Mouse (Mus musculus) fibroblast of lung, adult 2 months (primary cell): ENCODE measurements around the gene Smg7.
"Not testable (repeated sequence)": the region's sequence is repeated elsewhere in the genome, so short reads cannot be mapped to it uniquely, and the experiment has no call there.

Experiments
- DNase-seq: peaks from one replicate; pipeline ENCODE4 v3.0.0-alpha.2; 2011; ENCODE audit warnings: low read depth

The Smg7 gene

DNA sequence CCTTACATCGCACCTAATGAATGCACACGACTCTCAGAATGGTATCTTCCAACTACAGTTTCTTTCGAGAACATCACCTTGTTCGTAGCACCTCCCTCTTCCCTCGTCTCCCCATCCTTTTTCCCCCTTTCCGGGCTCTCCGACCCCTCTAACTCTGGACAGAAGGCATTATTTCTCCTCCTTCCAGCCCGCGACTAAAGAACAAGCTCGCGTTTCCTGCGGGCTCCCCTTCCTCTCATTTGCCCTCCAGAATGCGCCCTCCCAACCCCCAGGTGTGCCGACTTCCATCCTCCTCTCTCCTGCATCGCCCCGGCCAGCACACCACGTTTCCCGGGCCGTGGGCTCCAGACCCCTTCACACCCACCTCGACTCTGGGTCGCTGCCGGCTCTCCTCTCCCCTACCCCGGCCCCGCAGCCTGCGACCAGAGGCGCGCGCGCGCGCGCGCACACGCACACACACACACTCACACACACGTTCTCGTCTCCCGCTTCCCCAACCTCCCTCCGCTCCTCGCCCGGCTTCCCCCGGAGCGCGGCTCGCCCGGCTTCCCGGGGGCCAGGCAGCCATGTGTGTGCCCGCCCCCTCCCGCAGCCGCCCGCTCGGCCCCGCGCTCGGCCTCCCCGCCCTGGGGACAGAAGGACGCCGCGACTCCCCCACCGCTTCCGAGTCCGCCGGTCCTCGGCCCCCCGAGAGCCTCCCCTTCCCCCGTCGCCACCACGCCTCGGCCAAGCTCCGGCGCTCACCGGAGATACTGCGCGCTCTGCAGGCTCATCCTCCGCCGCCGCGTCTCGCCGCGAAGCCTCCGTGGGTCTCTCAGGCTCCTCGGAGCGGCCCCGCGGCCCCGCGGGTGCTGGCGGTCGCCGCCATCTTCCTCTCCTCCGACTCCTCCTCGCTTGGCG is at the start of gene Smg7:
TSS of gene Smg7 (minus strand) at position 882 of the 900 bp plus-strand sequence.
- DNase-seq, result no peak

- no peak for DNase-seq
These were observed 40.5 kb upstream of the Smg7 start for GRCm38 (mm10) chr1:152942977-152943376.

GRCm38 (mm10) chr1:152936365-152936764 is 33.9 kb upstream of the Smg7 start:
- no peak for DNase-seq

DNA sequence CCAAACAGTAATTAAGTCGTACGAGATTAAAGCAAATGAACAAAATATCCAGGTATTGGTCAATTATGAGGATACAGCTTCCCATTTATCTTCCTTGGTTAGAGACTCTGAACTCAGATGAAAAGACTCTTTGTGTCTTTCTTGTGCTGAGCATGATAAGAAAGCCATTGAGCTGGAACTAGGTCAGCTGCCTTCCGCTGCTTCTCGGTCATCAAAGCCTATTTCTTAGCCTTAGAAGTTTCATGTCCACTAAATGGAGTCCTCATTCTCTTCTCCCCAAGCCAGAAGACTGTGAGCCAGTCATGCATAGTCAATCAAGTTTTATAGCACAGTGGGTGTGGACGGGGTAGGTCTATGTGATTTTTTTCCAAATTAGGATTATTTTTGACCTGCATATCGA is 33.0 kb upstream of the Smg7 start:
- no peak for DNase-seq

GRCm38 (mm10) chr1:152933962-152934361 is 31.5 kb upstream of the Smg7 start:
- DNase-seq, result no peak

DNA sequence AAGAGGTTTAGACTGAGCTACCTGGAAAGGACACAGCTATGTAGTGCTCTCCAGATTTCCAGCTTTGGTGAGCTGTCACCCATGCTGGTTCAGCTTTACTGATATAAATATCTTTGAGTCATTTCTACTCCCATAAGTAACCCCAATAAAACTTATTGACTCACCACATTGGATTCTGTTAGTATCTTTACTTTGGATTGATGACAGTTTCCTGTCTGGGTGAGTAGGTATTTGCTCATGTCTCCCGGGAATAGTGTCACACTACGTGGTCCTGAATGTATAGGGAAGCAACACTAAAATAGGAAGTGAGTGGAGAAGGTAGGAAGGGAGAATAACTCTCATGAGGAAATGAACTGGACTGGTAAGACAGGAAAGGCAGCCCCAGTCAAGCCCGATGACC is 19.3 kb upstream of the Smg7 start:
- DNase-seq, result no peak

DNA sequence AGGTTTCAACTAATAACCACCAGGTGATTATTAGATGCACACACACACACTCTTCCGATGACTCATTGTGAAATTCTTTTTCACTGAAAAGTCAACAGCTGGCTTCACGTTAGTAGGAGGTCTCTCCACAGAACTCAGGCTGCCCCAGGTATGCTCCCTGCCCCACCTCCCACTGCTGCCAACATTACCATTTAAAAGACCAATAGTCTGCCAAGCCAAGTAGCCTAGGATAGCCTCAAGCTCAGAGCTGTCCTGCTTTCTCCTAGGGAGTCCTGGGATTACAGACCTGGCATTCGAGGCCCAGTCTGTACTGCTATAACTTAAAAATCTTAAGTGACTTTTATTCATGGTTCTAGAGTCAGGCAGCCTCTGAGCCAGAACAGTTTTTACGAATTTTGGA is 15.2 kb upstream of the Smg7 start:
- DNase-seq, result no peak

DNA sequence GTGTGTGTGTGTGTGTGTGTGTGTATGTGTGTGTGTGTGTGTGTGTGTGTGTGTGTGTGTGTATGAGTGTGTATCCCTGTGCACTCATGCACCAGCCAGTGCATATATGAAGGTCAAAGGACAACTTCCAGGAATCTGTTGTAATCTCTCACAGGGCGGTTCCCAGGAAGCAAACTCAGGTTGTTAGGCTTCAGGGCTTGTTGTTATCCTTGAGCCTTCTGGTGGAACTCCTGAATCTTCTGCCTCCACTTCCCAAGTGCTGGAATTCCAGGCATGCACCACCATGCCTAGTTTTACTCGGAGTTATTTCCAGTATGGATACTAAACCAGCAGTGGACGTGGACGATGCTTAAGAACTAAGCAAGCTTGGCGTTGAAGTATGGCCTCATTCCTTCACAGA is 14.5 kb upstream of the Smg7 start:
- no peak for DNase-seq

GRCm38 (mm10) chr1:152915766-152916165 is 13.3 kb upstream of the Smg7 start:
- no peak for DNase-seq

DNA sequence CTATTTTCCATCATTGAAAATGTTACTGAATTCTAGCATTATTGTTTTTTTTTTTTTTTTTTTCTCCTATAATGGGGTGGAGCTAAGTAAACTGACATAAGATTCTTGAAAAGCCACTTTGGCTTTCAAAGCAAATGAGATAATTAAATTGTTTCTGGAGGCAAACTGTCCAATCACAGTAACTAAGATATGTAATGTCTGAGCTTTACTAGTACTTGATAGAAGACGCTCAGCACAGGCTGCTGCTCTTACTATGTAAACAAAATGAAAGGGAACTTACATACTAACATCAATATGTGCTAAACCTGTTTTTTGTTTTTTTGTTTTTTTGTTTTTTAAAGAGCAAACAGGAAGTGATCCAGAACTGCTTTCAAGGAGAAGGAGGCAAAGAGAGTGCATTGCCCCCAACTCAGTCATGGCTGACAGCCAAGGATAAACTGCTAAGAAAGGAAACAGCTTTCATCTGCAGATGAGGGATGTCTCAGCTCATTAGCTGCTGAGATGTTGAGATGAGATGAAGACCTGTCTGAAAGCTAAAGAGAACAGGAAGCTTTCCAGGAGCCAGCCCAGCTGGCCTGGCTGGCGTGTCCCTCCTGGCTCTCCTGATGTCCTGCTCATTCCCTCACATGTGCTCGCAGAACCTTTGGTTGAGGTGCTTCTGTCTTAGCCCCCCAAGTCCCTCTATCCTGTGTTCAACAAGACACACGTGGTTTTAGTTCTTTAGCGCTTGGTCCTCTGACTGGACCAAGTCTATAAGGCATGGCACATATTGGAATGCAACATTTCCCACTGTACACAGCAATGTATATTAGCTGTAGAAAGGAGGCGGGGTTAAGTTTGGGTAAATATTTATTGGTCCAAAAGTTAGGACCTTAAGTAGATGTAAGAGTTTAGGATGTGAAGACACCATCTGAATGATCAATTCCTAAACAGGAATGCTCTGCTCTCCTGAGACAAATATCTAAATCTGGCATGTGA is 11.3 kb upstream of the Smg7 start:
- no peak for DNase-seq

DNA sequence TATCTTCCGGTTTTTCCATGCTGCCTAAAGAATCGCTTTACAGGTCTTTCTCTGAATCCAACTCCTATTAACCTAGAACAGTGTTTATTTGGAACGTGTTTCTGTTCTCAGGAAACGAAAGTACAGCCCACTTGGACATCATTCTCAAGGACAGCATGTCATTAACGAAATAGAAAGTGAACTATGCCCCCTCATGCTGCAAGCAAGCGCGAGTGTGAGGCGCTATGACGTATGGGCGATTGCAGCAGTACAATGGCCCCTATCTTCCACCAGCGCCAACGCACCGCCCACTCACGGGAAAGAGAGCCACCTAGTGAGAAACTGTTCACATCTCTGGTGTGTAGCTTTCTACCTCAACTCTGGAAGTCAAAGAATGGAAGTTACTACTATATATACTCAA is 2.0 kb upstream of the Smg7 start:
- peak; percentile 64 for DNase-seq

- DNase-seq, result no peak
These were observed 1.2 kb upstream of the Smg7 start for GRCm38 (mm10) chr1:152903591-152904135.

DNA sequence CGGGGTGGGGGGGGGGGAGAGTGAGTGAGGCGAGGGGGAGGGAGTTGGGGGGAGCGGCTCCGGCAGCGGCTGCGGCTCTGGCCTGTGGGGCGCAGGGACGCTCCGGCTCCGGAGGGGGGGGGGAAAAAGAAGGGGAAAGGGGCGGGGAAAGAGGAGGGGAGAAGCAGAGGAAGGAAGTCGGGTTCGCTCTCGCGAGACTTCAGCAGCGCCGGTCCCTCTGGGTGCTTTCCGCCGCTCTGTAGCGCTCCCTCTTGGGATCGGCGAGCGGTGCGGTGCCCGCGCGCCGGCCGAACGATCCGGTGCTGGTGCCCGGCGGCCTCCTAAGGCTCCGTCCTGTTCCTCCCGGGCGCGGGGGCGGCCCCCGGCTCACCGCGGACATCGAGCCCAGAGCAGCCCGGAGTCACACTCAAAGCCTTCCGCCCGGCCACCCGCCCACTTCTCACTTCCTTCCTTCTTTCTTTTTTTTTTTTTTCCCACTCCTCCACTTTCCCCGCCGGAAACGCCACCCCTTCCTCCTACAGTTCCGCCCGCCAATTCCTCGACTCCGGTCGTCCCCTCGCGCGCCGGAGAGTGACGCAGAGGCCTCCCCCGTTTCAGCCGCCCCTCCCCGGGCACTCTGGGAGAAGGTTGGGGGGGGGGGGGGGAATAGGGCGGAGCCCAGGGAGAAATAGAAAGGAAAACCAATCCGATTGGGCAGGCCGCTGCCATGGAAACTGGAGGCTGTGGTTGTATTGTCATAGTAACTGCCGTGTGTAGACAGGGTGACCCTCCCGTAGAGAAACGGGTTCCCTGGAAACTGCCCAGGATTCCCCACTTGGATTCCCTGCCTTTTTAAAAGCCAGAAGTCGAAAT is 445 bp upstream of the Smg7 start:
- DNase-seq, result peak; percentile 81

DNA sequence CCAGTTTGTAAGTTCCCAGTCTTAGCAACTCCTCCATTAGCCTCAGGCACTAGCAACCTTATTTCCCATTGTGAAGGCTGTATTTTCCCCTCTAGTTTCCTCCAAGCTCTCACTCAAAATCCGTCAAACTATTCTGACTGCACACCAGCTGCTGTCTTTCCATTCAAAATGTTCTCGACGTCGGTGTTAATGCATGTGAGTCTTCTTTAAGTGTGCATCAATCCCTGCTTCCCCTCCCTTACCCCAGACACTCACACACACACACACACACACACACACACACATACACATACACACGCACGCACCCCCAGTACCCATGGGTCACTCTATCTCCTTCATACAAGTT is 1.1 kb downstream of the Smg7 start:
- no peak for DNase-seq

DNA sequence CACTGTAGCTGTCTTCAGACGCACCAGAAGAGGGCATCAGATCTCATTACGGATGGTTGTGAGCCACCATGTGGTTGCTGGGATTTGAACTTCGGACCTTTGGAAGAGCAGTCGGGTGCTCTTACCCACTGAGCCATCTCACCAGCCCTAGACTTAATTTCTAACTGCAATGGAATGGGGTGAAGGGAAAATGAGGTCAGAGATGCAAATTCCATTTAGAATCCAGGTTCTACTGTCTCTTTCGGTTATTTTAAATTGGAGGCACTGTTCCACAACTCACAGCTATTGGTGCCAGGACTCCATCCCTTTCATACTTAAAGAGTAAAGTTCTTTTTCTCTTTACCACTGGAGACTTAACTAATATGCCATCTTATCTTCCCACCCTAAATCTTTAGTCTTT is 14.4 kb downstream of the Smg7 start:
- DNase-seq, result not testable (repeated sequence)

GRCm38 (mm10) chr1:152871031-152871430 is 31.4 kb downstream of the Smg7 start:
- DNase-seq, result no peak

- no peak for DNase-seq
These were observed 32.5 kb downstream of the Smg7 start for GRCm38 (mm10) chr1:152869901-152870300.

- DNase-seq, result no peak
These were observed 55.6 kb downstream of the Smg7 start for GRCm38 (mm10) chr1:152846856-152847255.

- DNase-seq, result no peak
These were observed 57.2 kb downstream of the Smg7 start for GRCm38 (mm10) chr1:152845211-152845730.

GRCm38 (mm10) chr1:152844634-152845033 is 57.8 kb downstream of the Smg7 start:
- DNase-seq, result no peak

GRCm38 (mm10) chr1:152841057-152841456 is 61.4 kb downstream of the Smg7 start:
- DNase-seq, result no peak
